Mouse (Mus musculus) T-helper 17 cell (primary cell): ENCODE results near the gene Lama2.
"Not testable (repeated sequence)": the region's sequence is repeated elsewhere in the genome, so short reads cannot be mapped to it uniquely, and the experiment has no call there.

ENCODE experiments used
- in situ Hi-C, 2 experiments: fragments of 300-600 bp; cut with MboI, MseI; formaldehyde crosslinking; loops; 1 replicate in 1 of 2; 2 replicates in 1 of 2; pipeline ENCODE4 v1.15.1; 2025; ENCODE audit warnings: high pct_unique_total_duplicates in 2 of 2

Lama2 gene

GRCm38 (mm10) chr10:26936056-26936455 lies 683.5 kb downstream of the Lama2 start:
- in situ Hi-C loops: not testable (repeated sequence)
